Mouse (Mus musculus) E14TG2a.4 (cell line): Measurements from ENCODE around the gene Mroh3.
A peak's percentile ranks its signal among the peaks of the same experiment; 100 is the strongest.

Source experiments
- H3K27me3 ChIP-seq: 2 replicates; pipeline ENCODE4 v1.6.1; 2014; ENCODE audit warnings: low read length, control low read depth; ENCODE audit not compliant: insufficient read depth
- H3K36me3 ChIP-seq: 2 replicates; pipeline ENCODE4 v1.6.1; 2014; ENCODE audit warnings: low read length, control low read depth; ENCODE audit not compliant: insufficient read depth
- H3K4me1 ChIP-seq: replicated peaks from 2 replicates; pipeline ENCODE4 v1.6.1; 2014; ENCODE audit warnings: low read depth, low read length, control low read depth
- H3K4me3 ChIP-seq: replicated peaks from 2 replicates; pipeline ENCODE4 v1.5.1; 2014; ENCODE audit warnings: mild to moderate bottlenecking, low read length
- H3K9me3 ChIP-seq: 2 replicates; pipeline ENCODE4 v1.6.1; 2014; ENCODE audit warnings: low read length, control low read depth
- CTCF ChIP-seq: conservative IDR thresholded peaks from 2 replicates; pipeline ENCODE4 v1.5.1; 2014; ENCODE audit warnings: low read length
- NANOG ChIP-seq: IDR thresholded peaks from 2 replicates; pipeline ENCODE4 v1.6.1; 2014; ENCODE audit warnings: borderline replicate concordance, low read length, mixed read lengths
- POU5F1 ChIP-seq: IDR thresholded peaks from 2 replicates; pipeline ENCODE4 v1.6.1; 2014; ENCODE audit warnings: low read length, borderline replicate concordance

Gene Mroh3

GRCm38 (mm10) chr1:136225846-136226245 is 13.2 kb upstream of the Mroh3 start:
- H3K27me3 ChIP-seq = no peaks in the 10 kb centered on the region
- no peak for TF ChIP-seq POU5F1
- no peak for TF ChIP-seq NANOG
- TF ChIP-seq CTCF = no peak
- H3K36me3 ChIP-seq = peaks cover 66% of the 10 kb centered on the region
- H3K4me1 ChIP-seq = peaks cover 73% of the 10 kb centered on the region
- H3K9me3 ChIP-seq = peaks cover 4% of the 10 kb centered on the region
- 0 out of 2 replicates have a peak overlapping the region, but pooled peaks have one; percentile 45 for H3K4me3 ChIP-seq

GRCm38 (mm10) chr1:136223758-136224342 is 11.2 kb upstream of the Mroh3 start:
- TF ChIP-seq CTCF = no peak
- TF ChIP-seq NANOG = no peak
- no peak for TF ChIP-seq POU5F1
- no peak overlapping the region for H3K4me3 ChIP-seq
- H3K27me3 ChIP-seq = no peaks in the 10 kb centered on the region
- peaks cover 67% of the 10 kb centered on the region for H3K4me1 ChIP-seq
- H3K9me3 ChIP-seq = peaks cover 9% of the 10 kb centered on the region
- H3K36me3 ChIP-seq = peaks cover 85% of the 10 kb centered on the region

- H3K27me3 ChIP-seq = no peaks in the 10 kb centered on the region
- TF ChIP-seq CTCF (no peak), POU5F1 (no peak), NANOG (no peak)
- H3K36me3 ChIP-seq = peaks cover 99% of the 10 kb centered on the region
- H3K4me3 ChIP-seq = no peak overlapping the region
- H3K9me3 ChIP-seq = peaks cover 9% of the 10 kb centered on the region
- H3K4me1 ChIP-seq = peaks cover 53% of the 10 kb centered on the region
Observed at GRCm38 (mm10) chr1:136222386-136222785, 9.8 kb upstream of the Mroh3 start.

- Histone ChIP-seq H3K27me3 (peaks cover 8% of the 10 kb centered on the region), H3K4me1 (peaks cover 45% of the 10 kb centered on the region), H3K9me3 (peaks cover 9% of the 10 kb centered on the region), H3K4me3 (no peak overlapping the region), H3K36me3 (peaks cover 97% of the 10 kb centered on the region)
- TF ChIP-seq CTCF = no peak
- TF ChIP-seq POU5F1 = no peak
- TF ChIP-seq NANOG = no peak
Observed at GRCm38 (mm10) chr1:136220037-136220871, 7.6 kb upstream of the Mroh3 start.

- Histone ChIP-seq H3K27me3 (peaks cover 9% of the 10 kb centered on the region), H3K4me3 (no peak overlapping the region), H3K4me1 (peaks cover 18% of the 10 kb centered on the region), H3K9me3 (no peaks in the 10 kb centered on the region), H3K36me3 (peaks cover 54% of the 10 kb centered on the region)
- TF ChIP-seq NANOG (no peak), POU5F1 (no peak), CTCF (no peak)
Observed at GRCm38 (mm10) chr1:136214304-136214703, 1.7 kb upstream of the Mroh3 start.

- peaks cover 11% of the 10 kb centered on the region; the same call in 1 of the 2 replicates for H3K27me3 ChIP-seq
- H3K9me3 ChIP-seq = no peaks in the 10 kb centered on the region
- H3K4me3 ChIP-seq = no peak overlapping the region
- H3K36me3 ChIP-seq = no peaks in the 10 kb centered on the region
- H3K4me1 ChIP-seq = no peaks in the 10 kb centered on the region
- TF ChIP-seq NANOG = no peak
- no peak for TF ChIP-seq CTCF
- TF ChIP-seq POU5F1 = no peak
Observed at GRCm38 (mm10) chr1:136190033-136190432, 22.6 kb downstream of the Mroh3 start.

GRCm38 (mm10) chr1:136179511-136180001 is 33.1 kb downstream of the Mroh3 start:
- no peak overlapping the region for H3K4me3 ChIP-seq
- H3K27me3 ChIP-seq = peaks cover 24% of the 10 kb centered on the region
- no peak for TF ChIP-seq NANOG
- TF ChIP-seq POU5F1 = no peak
- no peak for TF ChIP-seq CTCF
- peaks cover 14% of the 10 kb centered on the region; the same call in 1 of the 2 replicates for H3K36me3 ChIP-seq
- H3K4me1 ChIP-seq = peaks cover 42% of the 10 kb centered on the region
- H3K9me3 ChIP-seq = no peaks in the 10 kb centered on the region

- TF ChIP-seq NANOG (no peak), CTCF (no peak), POU5F1 (no peak)
- peaks cover 18% of the 10 kb centered on the region; the same call in 1 of the 2 replicates for H3K27me3 ChIP-seq
- H3K9me3 ChIP-seq = no peaks in the 10 kb centered on the region
- H3K4me3 ChIP-seq = no peak overlapping the region
- peaks cover 14% of the 10 kb centered on the region; the same call in 1 of the 2 replicates for H3K36me3 ChIP-seq
- H3K4me1 ChIP-seq = peaks cover 49% of the 10 kb centered on the region
Observed at GRCm38 (mm10) chr1:136178741-136179140, 33.9 kb downstream of the Mroh3 start.
